Mouse (Mus musculus) c-Kit-negative CD71-positive TER-119-positive erythroid progenitor cells, embryonic 14.5 days (primary cell): ENCODE results near the gene Tescl.
A peak's percentile ranks its signal among the peaks of the same experiment; 100 is the strongest.

Experiments used
- DNase-seq: peaks from one replicate; pipeline ENCODE4 v3.0.0-alpha.2; 2013; ENCODE audit warnings: low read depth, low spot score

The Tescl gene

DNA sequence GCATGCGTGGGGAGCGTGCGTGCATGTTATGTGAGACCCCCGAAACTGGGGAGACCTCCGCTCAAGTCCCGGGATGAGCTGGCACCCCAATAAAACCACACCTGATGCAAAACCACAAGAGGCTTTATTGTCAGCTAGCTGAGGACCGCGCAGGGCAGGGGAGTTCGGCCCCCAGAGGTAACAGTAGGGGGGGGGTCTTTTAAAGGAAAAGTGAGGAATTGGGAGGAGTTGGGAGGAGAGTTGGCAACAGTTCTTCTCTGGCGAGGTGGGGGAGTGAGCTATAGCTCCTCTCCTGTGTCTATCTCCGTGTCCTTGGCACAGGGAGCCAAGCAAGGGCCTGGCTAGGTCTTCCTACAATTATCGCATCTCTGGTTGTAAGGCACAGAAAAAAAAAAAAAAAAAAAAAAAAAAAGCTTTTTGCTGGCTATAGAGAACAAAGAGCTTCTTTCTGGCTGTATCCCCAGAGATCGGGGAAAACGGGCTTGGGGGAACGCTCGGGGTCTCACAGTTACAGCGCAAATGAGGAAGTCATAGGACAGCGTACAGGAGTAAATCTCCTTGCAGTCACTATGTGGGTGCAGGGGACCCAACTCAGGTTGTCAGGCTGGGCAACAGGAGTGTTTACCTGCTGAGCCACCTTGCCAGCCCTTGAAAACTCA, 33.8 kb downstream of the Tescl start:
- DNase-seq, result no peak

DNA sequence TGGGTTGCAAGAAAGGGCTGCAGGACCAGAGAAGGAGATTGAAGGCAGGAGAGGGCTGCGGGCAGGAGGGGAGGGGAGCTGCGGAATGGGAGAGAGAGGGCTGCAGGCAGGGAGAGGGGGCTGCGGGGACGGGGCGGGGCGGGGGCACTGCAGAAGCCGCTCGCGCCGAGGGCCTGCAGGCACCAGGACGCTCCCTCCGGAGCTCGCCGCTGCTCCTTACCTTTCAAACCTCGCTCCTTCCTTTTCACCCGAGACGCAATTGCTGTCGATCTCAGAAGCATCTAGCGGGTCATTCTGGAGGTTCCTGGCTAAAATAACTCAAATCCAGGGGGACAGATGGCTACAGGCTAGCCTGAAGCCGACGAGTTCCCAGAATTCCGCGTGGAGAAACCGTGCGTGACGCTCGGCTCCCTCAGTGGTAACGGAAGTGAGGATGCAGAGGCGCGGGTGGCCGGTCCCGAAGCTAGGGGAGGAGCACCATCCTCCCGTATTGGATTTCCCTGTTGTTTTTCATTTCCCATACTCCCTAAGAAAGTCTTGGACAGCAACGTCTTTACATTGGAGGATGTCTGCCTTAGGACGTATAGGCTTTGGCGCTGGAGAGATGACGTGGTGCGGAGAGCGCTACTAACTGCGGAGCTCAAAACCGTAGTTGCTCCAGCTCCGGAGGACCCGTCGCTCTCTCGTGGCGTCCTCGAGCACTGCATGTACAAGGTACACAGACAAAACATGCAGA, 34.6 kb downstream of the Tescl start:
- peak; percentile 30 for DNase-seq

DNA sequence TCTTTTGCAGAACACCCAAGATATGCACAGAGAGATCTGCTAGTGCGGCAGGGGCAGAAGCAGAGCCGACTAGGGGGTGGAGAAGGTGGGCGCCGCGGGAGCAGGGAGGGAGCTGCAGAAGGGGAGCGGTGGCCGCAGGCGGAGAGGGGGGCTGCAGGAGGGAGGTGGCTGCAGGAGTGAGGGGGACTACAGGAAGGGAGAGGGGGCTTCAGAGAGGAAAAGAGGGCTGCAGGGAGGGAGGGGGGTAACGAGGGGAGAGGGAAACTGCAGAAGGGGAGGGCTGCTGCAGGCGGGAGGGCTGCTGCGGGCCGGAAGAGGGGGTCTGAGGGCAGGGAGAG, 35.1 kb downstream of the Tescl start:
- DNase-seq, result no peak

DNA sequence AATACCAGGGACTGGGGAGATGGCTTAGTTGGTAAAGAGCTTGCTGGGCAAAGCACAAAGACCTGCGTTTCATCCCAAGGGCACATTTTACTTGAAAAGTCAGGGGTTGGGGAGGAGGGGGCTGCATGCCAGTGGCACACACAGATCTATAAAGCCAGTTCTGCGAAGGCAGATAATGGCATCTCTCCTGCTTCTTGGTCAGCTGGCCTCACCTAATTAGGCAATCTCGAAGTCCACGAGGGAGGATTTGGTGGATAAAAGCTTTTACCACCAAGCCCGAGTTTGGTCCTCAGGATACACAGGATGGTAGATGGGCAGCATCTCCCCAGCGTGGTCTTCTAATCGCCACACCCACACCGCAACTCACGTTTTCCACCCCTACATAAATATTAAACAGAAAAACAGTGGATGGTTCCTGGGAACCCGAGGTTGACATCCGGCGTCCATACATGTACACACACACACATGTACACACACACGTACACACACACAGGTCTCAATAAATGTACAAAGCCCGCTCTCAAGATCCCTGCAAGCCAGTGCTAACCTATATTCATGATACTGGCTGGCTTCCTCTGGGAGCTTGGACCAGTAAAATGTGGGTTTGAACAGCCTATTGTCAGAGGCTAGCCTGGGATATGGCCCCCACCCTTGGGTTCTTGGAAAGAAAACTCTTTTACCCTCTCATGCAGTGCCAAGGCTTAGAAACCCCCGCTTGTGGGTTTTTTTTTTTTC, 36.2 kb downstream of the Tescl start:
- DNase-seq, result no peak

DNA sequence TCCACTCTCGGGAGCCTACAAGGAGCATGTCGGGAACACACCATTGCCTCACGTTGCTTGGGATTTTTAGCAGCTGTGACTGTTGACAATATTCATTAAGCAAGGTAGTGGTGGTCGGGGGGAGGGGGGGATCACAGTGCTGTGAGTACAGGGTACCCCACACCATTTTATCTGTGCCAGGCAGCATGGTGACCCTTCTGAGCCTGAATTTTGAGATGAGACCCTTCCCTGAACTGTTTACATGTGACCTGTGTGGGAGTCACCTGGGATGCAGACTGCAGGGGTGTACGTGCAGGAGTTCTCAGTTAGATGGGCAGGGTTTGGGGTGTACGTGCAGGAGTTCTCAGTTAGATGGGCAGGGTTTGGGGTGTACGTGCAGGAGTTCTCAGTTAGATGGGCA, 37.4 kb downstream of the Tescl start:
- DNase-seq, result no peak

DNA sequence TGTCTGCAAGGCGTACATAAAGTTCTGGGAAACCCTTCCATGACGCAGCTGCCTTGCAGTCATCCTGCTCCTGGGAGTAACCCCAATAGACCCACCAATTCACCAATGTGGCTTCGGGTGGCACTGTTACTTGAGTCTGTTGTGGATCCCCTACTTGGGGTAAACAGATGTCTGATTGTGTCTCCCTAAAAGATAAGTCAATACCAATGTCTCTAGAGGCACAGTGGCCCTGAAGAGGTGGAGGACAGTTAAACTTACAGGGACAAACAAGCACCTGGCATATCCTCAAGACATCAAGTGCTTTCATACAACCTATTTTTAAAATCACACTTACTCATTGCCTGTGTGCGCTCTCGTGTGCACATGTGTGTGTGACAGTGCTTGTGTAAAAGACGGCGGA, 38.4 kb downstream of the Tescl start:
- DNase-seq, result no peak

DNA sequence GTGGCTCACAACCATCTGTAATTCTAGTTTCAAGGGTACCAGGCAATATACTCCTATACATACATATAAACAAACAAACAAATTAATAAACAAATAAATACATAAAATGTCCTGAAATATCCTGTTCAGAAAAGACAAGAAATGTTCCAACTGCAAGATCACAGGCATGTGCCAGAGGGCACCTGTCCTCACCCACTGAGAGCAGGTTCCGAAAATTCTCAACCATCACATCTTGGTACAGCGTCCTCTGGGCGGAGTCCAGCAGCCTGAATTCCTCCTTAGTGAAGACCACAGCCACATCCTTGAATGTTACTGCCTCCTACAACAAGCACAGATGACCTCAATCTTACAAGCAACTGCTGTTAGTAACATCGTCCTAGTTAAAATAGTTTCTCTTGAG, 39.0 kb downstream of the Tescl start:
- DNase-seq, result no peak

DNA sequence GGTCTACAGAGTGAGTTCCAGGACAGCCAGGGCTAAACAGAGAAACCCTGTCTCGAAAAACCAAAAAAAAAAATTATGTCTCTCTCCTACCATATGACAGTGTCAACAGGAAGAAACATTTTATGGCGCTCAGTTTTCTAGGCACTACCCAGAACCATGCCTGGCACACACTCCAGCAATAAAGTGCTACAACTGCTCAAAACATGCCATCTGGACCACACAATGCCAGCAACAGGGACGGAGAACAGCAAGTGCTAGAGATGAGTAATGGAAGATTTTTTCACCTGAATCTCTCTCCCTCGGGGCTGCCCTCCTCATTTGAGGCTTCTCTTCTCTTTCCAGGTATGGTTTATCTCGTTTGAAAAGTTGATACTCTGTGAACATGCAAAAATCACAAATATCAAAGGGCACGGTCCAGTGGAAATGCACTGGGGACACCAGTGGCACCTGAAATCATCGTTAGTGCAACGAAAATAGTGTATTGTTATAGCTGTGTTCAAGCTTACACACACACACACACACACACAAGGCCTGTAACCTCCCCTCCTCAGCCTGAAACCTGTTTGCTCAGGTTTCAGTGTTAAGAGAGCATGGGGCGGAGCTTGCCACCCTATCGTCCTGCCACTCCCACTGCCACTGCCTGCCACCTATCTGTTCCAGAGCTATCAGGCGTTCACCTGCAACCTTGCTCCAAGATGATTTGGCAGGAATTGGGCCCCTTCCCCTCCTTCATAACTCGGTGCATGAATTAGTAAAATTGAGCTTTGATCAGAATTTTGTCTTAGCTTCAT, 40.5 kb downstream of the Tescl start:
- DNase-seq, result no peak

DNA sequence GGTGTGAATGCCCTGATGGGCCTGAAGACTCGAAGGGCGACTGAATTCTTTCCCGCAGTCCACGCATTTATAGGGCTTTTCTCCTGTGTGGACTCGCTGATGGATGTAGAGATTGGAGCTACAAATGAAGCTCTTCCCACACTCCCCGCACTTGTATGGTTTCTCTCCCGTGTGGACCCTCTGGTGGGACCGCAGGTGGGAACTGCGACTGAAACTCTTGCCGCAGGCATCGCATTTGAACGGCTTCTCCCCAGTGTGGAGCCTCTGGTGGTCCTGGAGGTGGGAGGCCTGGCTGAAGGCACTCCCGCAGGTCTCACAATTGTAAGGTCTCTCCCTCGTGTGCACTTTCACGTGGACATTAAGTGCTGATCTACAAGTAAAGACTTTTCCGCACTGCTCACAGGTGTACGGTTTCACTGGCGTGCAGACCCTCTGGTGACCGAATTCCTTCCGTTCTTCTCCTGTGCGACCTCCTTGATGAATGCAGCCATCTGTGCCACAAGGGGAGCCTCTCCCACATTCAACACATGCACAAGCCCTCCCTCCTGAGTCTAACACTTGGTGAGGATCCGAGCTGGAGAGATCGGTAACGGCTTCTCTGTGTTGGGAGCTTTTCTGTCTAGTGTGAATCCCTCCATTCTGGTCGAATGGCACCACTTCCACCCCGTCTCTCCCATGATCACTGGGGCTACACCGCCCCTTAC, 42.2 kb downstream of the Tescl start:
- no peak for DNase-seq

DNA sequence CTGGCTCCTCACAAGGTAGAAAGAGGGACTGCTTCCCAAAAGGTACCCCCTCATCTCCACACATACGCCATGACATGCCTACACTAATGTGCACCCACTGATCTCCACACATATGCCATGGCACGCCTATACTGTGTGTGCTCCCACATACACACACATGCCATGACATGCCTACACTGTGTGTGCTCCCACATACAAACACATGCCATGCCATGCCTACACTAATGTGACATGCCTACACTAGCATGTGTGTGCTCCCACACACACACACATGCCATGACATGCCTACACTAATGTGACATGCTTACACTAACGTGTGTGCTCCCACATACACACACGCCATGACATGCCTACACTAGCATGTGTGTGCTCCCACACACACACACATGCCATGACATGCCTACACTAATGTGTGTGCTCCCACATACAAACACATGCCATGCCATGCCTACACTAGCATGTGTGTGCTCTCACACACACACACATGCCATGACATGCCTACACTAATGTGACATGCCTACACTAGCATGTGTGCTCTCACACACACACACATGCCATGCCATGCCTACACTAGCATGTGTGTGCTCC, 43.5 kb downstream of the Tescl start:
- no peak for DNase-seq

DNA sequence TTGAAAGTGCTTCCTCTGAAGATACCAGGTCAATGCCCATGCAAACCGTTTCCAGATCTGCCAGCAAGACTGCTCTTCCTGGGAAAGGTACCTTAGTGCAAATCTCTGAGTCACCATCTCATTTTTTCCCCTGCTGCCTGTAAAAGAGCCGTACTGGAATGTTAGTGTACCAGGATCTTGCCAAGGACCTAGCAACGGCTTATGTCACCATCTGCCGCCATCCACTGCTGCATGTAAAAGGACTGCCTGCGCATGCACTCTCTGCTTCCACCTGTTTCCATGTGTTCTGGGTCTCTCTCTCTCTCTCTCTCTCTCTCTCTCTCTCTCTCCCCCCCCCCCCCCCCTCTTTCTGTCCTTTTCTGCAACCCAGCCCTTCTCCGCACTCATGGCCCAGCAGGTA, 45.2 kb downstream of the Tescl start:
- no peak for DNase-seq

DNA sequence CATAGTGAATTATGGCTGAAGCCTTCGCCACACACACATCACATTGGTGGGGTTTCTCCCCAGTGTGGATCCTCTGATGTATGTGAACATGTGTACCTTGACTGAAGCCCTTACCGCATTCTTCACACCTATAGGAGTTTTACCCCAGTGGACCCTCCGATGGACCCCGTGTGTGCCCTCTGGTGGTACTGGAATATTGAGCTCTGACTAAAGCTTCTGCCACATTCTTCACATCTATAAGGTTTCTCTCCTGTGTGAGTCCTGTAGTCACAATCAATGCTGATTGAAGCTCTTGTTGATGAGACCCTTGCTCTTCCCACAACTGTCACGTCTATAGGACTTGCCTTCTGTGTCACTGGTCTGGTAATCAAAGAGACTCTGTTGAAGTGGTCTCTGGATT, 46.1 kb downstream of the Tescl start:
- no peak for DNase-seq

DNA sequence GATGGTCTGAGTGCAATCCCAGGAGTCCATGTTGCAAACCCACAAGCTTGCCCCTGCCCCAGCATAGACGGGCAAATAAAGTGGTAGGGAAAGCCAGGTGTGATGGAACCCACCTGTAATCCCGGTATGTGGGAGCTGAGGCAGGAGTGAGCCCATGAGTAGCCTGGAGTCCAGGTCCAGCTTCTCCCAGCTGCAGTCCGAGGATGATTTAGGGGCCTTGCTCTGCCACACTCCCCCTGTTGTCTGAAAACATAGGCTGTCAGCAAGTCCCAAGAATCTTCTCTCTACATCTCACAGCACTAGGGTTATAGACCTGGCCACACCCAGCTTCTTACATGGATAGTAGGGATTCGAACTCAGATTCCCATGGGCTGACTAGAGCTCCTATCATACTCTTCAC, 46.8 kb downstream of the Tescl start:
- DNase-seq, result no peak

DNA sequence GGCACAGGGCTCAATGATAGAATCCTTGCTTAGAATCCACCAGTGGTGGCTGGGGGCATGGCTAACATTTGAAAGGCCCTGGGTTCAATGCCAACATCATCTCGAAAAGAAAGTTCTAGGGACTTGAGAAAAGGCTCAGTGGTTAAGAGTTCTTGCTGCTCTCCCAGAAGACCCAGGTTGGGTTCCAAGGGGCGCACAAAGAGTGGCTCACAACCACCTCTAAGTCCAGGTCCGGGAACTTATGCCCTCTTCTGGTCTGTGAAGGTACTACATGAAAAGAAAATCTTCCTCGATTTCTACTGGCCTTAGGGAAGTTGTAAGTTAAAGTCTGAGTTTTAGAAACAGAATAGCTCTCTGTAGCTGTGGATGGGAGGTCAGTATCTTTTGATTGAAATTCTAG, 47.6 kb downstream of the Tescl start:
- no peak for DNase-seq
